Mouse (Mus musculus) kidney, adult 10 weeks (tissue): ENCODE data around the gene Scrg1. TPM values are rescaled to one million over a fixed set of nuclear protein-coding genes. Genes with fewer than 3 reads are reported as not detected.

Source experiments
- polyA plus RNA-seq: library from polyadenylated mRNA; stranded (reverse); fragments of 350-450 nt; fragmentation: Illumina TruSeq; extraction: RNeasy Lipid Tissue Mini Kit (QIAGEN cat#74804); gene quantifications from one replicate; pipeline ENCODE4 v1.2.3, GENCODE M21; 2014; ENCODE audit warnings: low read depth, low replicate concordance

Scrg1 gene
- not detected for polyA plus RNA-seq

GRCm38 (mm10) chr8:57455765-57456164 is at the start of gene Scrg1:
Scrg1 (plus strand) TSS chr8:57455923.

GRCm38 (mm10) chr8:57487441-57488155 is 31.9 kb downstream of the Scrg1 start, which contains the start of gene Sap30:
Sap30 (minus strand) TSS chr8:57487860.

GRCm38 (mm10) chr8:57511316-57512118 is 55.8 kb downstream of the Scrg1 start, which contains the start of gene Hmgb2:
Hmgb2 (plus strand) TSS chr8:57511907.

Other genes with a start within 250 kb of the Scrg1 start
- gene Hand2, start 134.9 kb upstream of the Scrg1 start, polyA plus RNA-seq, result not detected
- 106 TPM for gene Sap30, start 31.9 kb downstream of the Scrg1 start, polyA plus RNA-seq
- gene Hmgb2, start 56.0 kb downstream of the Scrg1 start, polyA plus RNA-seq, result 25.1 TPM
- gene Galnt7, start 197.1 kb downstream of the Scrg1 start, polyA plus RNA-seq, result 15.3 TPM